Mouse (Mus musculus) liver, embryonic 12.5 days (tissue): ENCODE results near the gene Gm17651. TPM values are rescaled to one million over a fixed set of nuclear protein-coding genes. Genes with fewer than 3 reads are reported as not detected.

Experiments
- ATAC-seq: fragments of 200-750 bp; cut with Nextera tagmentation; 2 replicates; pipeline ENCODE4 v1.8.0; 2017; ENCODE audit warnings: moderate number of reproducible peaks, mild to moderate bottlenecking, moderate library complexity
- H3K27ac ChIP-seq: fragments of 300-500 bp; sonication (generic); 2 replicates; pipeline ENCODE4 v1.5.1; 2016; ENCODE audit warnings: mild to moderate bottlenecking
- H3K27me3 ChIP-seq: fragments of 300-500 bp; sonication (generic); replicated peaks from 2 replicates; pipeline ENCODE4 v1.6.1; 2016; ENCODE audit warnings: mild to moderate bottlenecking, moderate library complexity
- H3K36me3 ChIP-seq: fragments of 300-500 bp; sonication (generic); 2 replicates; pipeline ENCODE4 v1.6.1; 2016; ENCODE audit warnings: mild to moderate bottlenecking, moderate library complexity
- H3K4me1 ChIP-seq: fragments of 300-500 bp; sonication (generic); 2 replicates; pipeline ENCODE4 v1.6.1; 2016
- H3K4me2 ChIP-seq: fragments of 300-500 bp; sonication (generic); 2 replicates; pipeline ENCODE4 v1.6.1; 2016; ENCODE audit warnings: mild to moderate bottlenecking, moderate library complexity
- H3K4me3 ChIP-seq: fragments of 300-500 bp; sonication (generic); 2 replicates; pipeline ENCODE4 v1.5.1; 2016; ENCODE audit warnings: mild to moderate bottlenecking, moderate library complexity
- H3K9ac ChIP-seq: fragments of 300-500 bp; sonication (generic); 2 replicates; pipeline ENCODE4 v1.6.1; 2016; ENCODE audit warnings: mild to moderate bottlenecking, moderate library complexity
- H3K9me3 ChIP-seq: fragments of 300-500 bp; sonication (generic); replicated peaks from 2 replicates; pipeline ENCODE4 v1.6.1; 2016; ENCODE audit warnings: mild to moderate bottlenecking, moderate library complexity
- WGBS: fragments of 180-500 bp; shearing (Covaris S2); methylation state at CpG from one replicate; pipeline ENCODE4 v1.1.7; 2016; ENCODE audit not compliant: insufficient replicate concordance; 5-methylcytosine and 5-hydroxymethylcytosine counted together
- polyA plus RNA-seq: library from polyadenylated mRNA; unstranded; fragments of >200 nt; fragmentation: Nextera tagmentation; extraction: Ambion mirVana; gene quantifications from 2 replicates; pipeline ENCODE4 v1.2.1, GENCODE M21; 2016

Gm17651 gene
- polyA plus RNA-seq, 1 experiment from 2014 or later = not detected

- Histone ChIP-seq H3K9me3 (no peaks in the 10 kb centered on the region), H3K27me3 (no peaks in the 10 kb centered on the region), H3K36me3 (peaks cover 50% of the 10 kb centered on the region), H3K4me1 (no peaks in the 10 kb centered on the region), H3K4me2 (no peak overlapping the region), H3K9ac (no peak overlapping the region), H3K27ac (no peak overlapping the region), H3K4me3 (no peak overlapping the region)
- ATAC-seq = no peak
- WGBS = 71% methylated on average over 14 of the region's 14 CpGs
Observed at GRCm38 (mm10) chr3:97667093-97667675, 7.3 kb downstream of the Gm17651 start.

- Histone ChIP-seq H3K36me3 (peaks cover 51% of the 10 kb centered on the region), H3K9ac (no peak overlapping the region), H3K9me3 (no peaks in the 10 kb centered on the region), H3K27ac (no peak overlapping the region; the same call in 1 of the 2 replicates), H3K4me1 (peaks cover 5% of the 10 kb centered on the region; the same call in 1 of the 2 replicates), H3K4me3 (no peak overlapping the region), H3K4me2 (no peak overlapping the region), H3K27me3 (no peaks in the 10 kb centered on the region)
- WGBS = 60% methylated on average over 8 of the region's 8 CpGs
- no peak for ATAC-seq
Observed at GRCm38 (mm10) chr3:97666154-97666553, 8.3 kb downstream of the Gm17651 start.

- WGBS = 67% methylated on average over 9 of the region's 9 CpGs
- H3K9ac ChIP-seq = no peak overlapping the region
- peaks cover 51% of the 10 kb centered on the region for H3K36me3 ChIP-seq
- peaks cover 10% of the 10 kb centered on the region; the same call in 1 of the 2 replicates for H3K4me1 ChIP-seq
- no peak overlapping the region for H3K4me3 ChIP-seq
- no peak for ATAC-seq
- no peaks in the 10 kb centered on the region for H3K27me3 ChIP-seq
- no peaks in the 10 kb centered on the region for H3K9me3 ChIP-seq
- H3K27ac ChIP-seq = no peak overlapping the region
- H3K4me2 ChIP-seq = no peak overlapping the region
Observed at GRCm38 (mm10) chr3:97665525-97665924, 9.0 kb downstream of the Gm17651 start.

GRCm38 (mm10) chr3:97661206-97661605 lies 13.3 kb downstream of the Gm17651 start:
- Histone ChIP-seq H3K36me3 (peaks cover 20% of the 10 kb centered on the region), H3K27ac (no peak overlapping the region), H3K4me2 (no peak overlapping the region), H3K4me1 (peaks cover 37% of the 10 kb centered on the region), H3K4me3 (no peak overlapping the region), H3K9me3 (no peaks in the 10 kb centered on the region), H3K9ac (no peak overlapping the region), H3K27me3 (no peaks in the 10 kb centered on the region)
- no peak for ATAC-seq
- WGBS = 51% methylated on average over 8 of the region's 8 CpGs

GRCm38 (mm10) chr3:97659746-97660145 lies 14.7 kb downstream of the Gm17651 start:
- Histone ChIP-seq H3K4me2 (peak overlapping the region; percentile 92; the same call in 1 of the 2 replicates), H3K27ac (no peak overlapping the region), H3K4me1 (peaks cover 37% of the 10 kb centered on the region), H3K27me3 (no peaks in the 10 kb centered on the region), H3K9me3 (no peaks in the 10 kb centered on the region), H3K36me3 (peaks cover 18% of the 10 kb centered on the region), H3K4me3 (no peak overlapping the region), H3K9ac (no peak overlapping the region)
- WGBS = 76% methylated on average over 7 of the region's 7 CpGs
- no peak for ATAC-seq

GRCm38 (mm10) chr3:97658426-97659193 lies 15.9 kb downstream of the Gm17651 start:
- H3K4me3 ChIP-seq = peak overlapping the region; percentile 86
- H3K4me2 ChIP-seq = peak overlapping the region; percentile 92
- H3K36me3 ChIP-seq = peaks cover 12% of the 10 kb centered on the region; the same call in 1 of the 2 replicates
- H3K9ac ChIP-seq = peak overlapping the region; percentile 83
- peak; percentile 79 for ATAC-seq
- peaks cover 37% of the 10 kb centered on the region for H3K4me1 ChIP-seq
- no peaks in the 10 kb centered on the region for H3K9me3 ChIP-seq
- no peaks in the 10 kb centered on the region for H3K27me3 ChIP-seq
- peak overlapping the region; percentile 74; the same call in 1 of the 2 replicates for H3K27ac ChIP-seq
- WGBS = under 1% methylated on average over 49 of the region's 50 CpGs

GRCm38 (mm10) chr3:97657655-97658411 lies 16.7 kb downstream of the Gm17651 start, which contains the start of gene Prkab2:
Gene Prkab2, plus strand, starts transcription at chr3:97658193.
- Histone ChIP-seq H3K36me3 (peaks cover 7% of the 10 kb centered on the region; the same call in 1 of the 2 replicates), H3K9me3 (no peaks in the 10 kb centered on the region), H3K27me3 (no peaks in the 10 kb centered on the region; the same call in 1 of the 2 replicates), H3K4me3 (peak within 1 kb of the TSS; percentile 86), H3K4me2 (peak within 1 kb of the TSS; percentile 92), H3K27ac (peak within 1 kb of the TSS; percentile 74; the same call in 1 of the 2 replicates), H3K9ac (peak within 1 kb of the TSS; percentile 83), H3K4me1 (peaks cover 37% of the 10 kb centered on the region)
- ATAC-seq = peak; percentile 98
- WGBS = 2% methylated on average over 51 of the region's 51 CpGs

GRCm38 (mm10) chr3:97654901-97655300 lies 19.6 kb downstream of the Gm17651 start:
- Histone ChIP-seq H3K9me3 (no peaks in the 10 kb centered on the region), H3K27ac (no peak overlapping the region), H3K4me1 (peaks cover 21% of the 10 kb centered on the region), H3K36me3 (no peaks in the 10 kb centered on the region), H3K9ac (no peak overlapping the region), H3K4me3 (no peak overlapping the region), H3K27me3 (no peaks in the 10 kb centered on the region; the same call in 1 of the 2 replicates), H3K4me2 (no peak overlapping the region)
- ATAC-seq = no peak
- WGBS = 73% methylated on average over 8 of the region's 8 CpGs

- Histone ChIP-seq H3K27ac (no peak overlapping the region), H3K4me2 (no peak overlapping the region), H3K9ac (no peak overlapping the region), H3K27me3 (no peaks in the 10 kb centered on the region; the same call in 1 of the 2 replicates), H3K36me3 (no peaks in the 10 kb centered on the region), H3K4me3 (no peak overlapping the region), H3K9me3 (no peaks in the 10 kb centered on the region), H3K4me1 (peaks cover 10% of the 10 kb centered on the region)
- 82% methylated on average over 5 of the region's 5 CpGs for WGBS
- ATAC-seq = no peak
Observed at GRCm38 (mm10) chr3:97653781-97654180, 20.7 kb downstream of the Gm17651 start.

- ATAC-seq = no peak
- no peaks in the 10 kb centered on the region; the same call in 1 of the 2 replicates for H3K27me3 ChIP-seq
- peaks cover 4% of the 10 kb centered on the region; the same call in 1 of the 2 replicates for H3K4me1 ChIP-seq
- no peak overlapping the region for H3K4me2 ChIP-seq
- no peaks in the 10 kb centered on the region for H3K9me3 ChIP-seq
- H3K27ac ChIP-seq = no peak overlapping the region
- H3K36me3 ChIP-seq = no peaks in the 10 kb centered on the region
- WGBS = 59% methylated on average over 10 of the region's 10 CpGs
- no peak overlapping the region for H3K4me3 ChIP-seq
- no peak overlapping the region for H3K9ac ChIP-seq
Observed at GRCm38 (mm10) chr3:97651604-97652003, 22.9 kb downstream of the Gm17651 start.

- no peaks in the 10 kb centered on the region for H3K9me3 ChIP-seq
- H3K4me2 ChIP-seq = no peak overlapping the region
- H3K27me3 ChIP-seq = no peaks in the 10 kb centered on the region; the same call in 1 of the 2 replicates
- 60% methylated on average over 6 of the region's 6 CpGs for WGBS
- H3K27ac ChIP-seq = no peak overlapping the region
- H3K36me3 ChIP-seq = no peaks in the 10 kb centered on the region
- ATAC-seq = no peak
- peaks cover 4% of the 10 kb centered on the region; the same call in 1 of the 2 replicates for H3K4me1 ChIP-seq
- H3K4me3 ChIP-seq = no peak overlapping the region
- H3K9ac ChIP-seq = no peak overlapping the region
Observed at GRCm38 (mm10) chr3:97649469-97649868, 25.0 kb downstream of the Gm17651 start.
